Mouse (Mus musculus) left cerebral cortex, adult 9 months (tissue): ENCODE measurements around the gene Prss48.

Experiments used
- DNase-seq, 2 experiments: peaks; one replicate each; pipeline ENCODE4 v3.0.0; 2022; ENCODE audit warnings: low spot score in 2 of 2

Prss48 gene

GRCm38 (mm10) chr3:86002423-86002822 is at the start of gene Prss48:
TSS of gene Prss48 (minus strand) at chr3:86002491.
- no peak for DNase-seq

GRCm38 (mm10) chr3:86049041-86049440 is 46.8 kb upstream of the Prss48 start:
- no peak for DNase-seq

GRCm38 (mm10) chr3:86047686-86048408 is 45.6 kb upstream of the Prss48 start:
- peak in 1 of 2 experiments; percentile 14 for DNase-seq

GRCm38 (mm10) chr3:86040286-86041201 is 38.3 kb upstream of the Prss48 start:
- no peak for DNase-seq

GRCm38 (mm10) chr3:86038648-86039047 is 36.4 kb upstream of the Prss48 start:
- no peak for DNase-seq

- no peak for DNase-seq
Measured at GRCm38 (mm10) chr3:86037926-86038484, 35.7 kb upstream of the Prss48 start.

- no peak for DNase-seq
Measured at GRCm38 (mm10) chr3:86033455-86034090, 31.3 kb upstream of the Prss48 start.

DNA sequence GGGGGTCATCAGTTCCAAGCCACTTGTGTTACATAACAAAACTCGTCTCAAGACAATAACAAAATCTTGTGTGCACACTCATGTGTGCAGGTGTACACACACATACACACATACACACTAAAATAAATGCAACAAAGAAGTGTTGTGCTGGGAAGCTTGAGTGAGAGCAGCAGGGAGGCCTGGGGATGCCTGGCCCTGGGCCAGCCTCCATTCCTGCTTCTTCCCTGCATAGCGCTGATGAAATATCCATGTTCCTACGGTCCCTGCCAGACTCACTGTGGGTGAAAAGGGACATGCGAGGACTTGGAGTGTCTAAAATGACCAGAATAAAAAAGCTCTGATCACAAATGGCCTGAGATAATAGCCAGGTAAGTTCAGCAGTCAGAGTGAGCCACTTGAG is 28.3 kb upstream of the Prss48 start:
- no peak for DNase-seq

GRCm38 (mm10) chr3:86028658-86029375 is 26.5 kb upstream of the Prss48 start:
- DNase-seq = no peak

DNA sequence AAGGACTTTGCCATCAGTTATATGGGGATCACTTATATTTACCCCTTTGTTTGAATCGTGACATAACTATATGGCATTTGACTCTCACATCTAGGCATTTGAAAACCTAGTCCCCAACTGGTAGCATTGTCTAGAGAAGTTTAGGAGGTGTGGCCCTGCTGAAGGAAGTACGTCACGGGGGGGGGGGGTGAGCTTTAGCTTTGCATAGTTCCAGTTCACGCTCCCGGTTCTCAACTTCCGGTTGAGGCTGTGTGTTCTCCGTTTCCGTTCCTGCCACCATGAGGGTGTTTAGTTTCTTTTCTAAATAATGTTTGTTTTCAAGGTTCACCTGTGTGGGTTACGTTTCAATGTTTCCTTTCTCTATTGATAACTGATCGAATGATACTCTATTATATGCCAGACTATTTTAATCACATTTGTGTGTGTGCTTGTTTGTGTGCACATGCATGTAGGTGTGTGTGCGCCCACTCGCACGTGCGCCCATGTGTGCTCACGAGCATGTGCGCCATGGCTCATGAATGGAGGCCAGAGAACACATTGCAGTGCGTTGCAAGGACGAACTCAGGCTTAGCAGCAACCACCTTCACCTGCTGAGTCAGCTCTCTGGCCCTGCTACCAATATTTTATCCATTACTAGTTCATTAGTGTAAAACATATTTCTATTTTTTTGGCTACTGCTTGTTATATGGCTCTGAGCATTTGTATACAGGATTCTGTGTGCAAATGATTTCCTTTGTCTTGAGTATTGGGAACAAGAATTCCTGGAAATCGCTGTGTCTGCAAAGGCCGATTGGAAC is 23.2 kb upstream of the Prss48 start:
- no peak for DNase-seq

DNA sequence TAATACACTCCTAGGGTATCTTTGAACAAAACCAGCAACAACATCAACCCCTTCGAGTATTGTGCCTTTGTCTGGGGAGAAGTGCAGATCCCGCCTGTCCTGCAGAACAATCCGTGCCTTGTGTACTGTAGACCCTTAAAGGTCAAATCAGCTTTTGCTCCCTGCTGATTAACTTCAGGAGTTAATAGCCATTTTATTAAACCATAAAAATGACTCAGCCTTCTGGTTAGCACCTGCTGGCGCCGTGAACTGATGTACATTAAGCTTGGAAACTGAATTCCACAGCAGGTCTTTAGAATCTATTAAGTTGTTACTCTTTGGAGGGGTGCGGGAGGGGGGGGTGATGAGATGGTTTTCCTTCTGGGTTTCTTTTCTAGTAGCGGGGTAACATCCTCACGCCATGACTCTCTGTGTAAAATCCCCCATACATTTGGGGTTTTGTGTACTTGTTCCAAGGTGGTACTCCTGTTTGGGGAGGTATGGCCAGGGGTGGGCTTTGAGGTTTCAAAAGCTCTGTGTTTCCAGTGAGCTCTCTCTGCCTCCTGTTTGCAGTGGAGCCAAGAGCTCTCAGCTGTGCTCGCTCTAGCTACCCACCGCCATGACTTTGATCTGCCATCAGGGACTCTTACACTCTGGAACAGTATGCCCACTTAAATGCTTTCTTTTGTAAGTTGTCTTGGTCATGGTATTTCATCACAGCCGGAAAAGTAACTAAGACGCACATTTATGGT is 21.9 kb upstream of the Prss48 start:
- DNase-seq = no peak

- DNase-seq = no peak
Measured at GRCm38 (mm10) chr3:86021651-86022050, 19.4 kb upstream of the Prss48 start.

DNA sequence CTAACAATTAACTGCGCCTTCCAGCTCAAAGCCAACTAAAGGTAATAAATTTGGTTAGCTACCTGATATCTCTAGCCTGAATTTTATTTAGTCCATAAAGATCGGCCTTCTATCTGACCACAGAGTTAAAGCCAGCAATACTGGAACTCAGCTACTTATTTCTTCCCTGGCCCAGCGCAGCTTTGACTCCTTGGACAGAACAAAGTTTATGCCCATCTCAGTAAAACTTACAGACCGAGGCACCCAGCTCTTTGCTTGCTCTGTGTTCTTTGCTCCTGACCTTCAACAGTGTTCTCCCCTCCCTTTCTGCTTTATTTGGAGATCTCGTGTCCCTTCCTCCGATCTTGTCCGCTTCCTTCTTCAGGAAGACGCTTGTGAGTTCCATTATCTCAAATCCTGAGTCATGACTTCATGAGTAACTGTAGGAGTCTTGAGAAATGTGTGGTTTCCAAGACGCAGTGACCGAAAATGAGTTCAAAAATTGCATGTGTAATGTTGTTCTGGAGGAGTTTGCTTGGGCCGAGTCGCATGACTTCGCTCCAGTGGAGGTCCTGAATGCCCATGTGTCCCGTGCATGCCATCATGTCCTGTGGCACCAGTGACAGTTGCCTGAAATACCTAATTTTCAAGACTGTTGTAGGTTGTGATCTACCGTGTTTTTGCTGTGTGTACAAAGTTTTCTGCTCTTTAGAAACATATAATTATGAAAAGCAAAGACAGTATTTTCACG is 18.8 kb upstream of the Prss48 start:
- DNase-seq = no peak

- DNase-seq = peak; percentile 13 to 47
Measured at GRCm38 (mm10) chr3:86017484-86017883, 15.2 kb upstream of the Prss48 start.

GRCm38 (mm10) chr3:86016965-86017364 is 14.7 kb upstream of the Prss48 start:
- DNase-seq = no peak

DNA sequence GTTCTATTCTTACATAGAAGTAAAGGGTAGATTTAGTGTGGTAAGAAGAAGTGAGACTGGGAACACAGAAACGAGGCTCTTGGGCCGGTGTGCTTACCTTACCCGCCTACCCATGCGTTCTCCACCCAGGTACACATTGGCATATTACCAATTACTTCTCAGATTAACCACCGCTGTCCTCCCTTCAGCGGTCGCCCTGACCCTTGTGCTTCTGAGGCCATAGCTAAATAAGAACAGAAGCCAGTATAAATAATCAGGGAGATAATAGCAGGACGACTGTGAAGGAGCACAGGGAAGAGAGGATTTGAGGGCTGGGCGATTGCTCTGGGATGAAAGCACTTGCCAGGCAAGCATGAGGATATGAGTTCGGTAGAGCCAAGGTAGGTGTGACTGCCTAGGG is 11.5 kb upstream of the Prss48 start:
- no peak for DNase-seq

GRCm38 (mm10) chr3:86011833-86012232 is 9.5 kb upstream of the Prss48 start:
- no peak for DNase-seq

DNA sequence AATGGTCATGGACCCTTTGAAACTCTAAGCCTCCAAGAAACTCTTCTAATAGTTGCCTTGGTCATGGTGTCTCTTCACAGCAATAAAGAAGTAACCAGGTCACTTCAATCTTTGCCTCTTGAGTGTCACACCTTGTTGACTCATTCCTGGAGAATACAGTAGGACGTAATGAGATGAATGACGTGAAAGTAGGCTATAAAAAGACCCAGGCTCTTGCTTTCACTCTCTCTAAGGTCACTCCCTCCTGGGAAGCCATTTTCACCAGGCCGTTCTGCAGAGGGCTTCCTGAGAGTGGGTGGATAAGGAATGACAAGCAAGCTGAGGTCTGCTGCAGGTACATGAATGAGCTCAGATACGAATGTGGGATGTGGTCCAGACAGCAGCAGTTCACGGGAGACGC is 9.1 kb upstream of the Prss48 start:
- no peak for DNase-seq

GRCm38 (mm10) chr3:86010618-86011017 is 8.3 kb upstream of the Prss48 start:
- DNase-seq = no peak
